Mouse (Mus musculus) stomach, embryonic 15.5 days (tissue): ENCODE results near the gene Hoga1. TPM values are rescaled to one million over a fixed set of nuclear protein-coding genes. Genes with fewer than 3 reads are reported as not detected.
A peak's percentile ranks its signal among the peaks of the same experiment; 100 is the strongest.

Source experiments
- ATAC-seq: fragments of 200-750 bp; cut with Nextera tagmentation; 2 replicates; pipeline ENCODE4 v1.8.0; 2017; ENCODE audit warnings: low read depth, moderate number of reproducible peaks, moderate TSS enrichment; ENCODE audit not compliant: insufficient read depth, low FRiP score
- H3K27ac ChIP-seq: fragments of 300-500 bp; sonication (generic); 2 replicates; pipeline ENCODE4 v1.5.1; 2015; ENCODE audit warnings: mild to moderate bottlenecking, inconsistent platforms
- H3K27me3 ChIP-seq: fragments of 300-500 bp; sonication (generic); replicated peaks from 2 replicates; pipeline ENCODE4 v1.6.1; 2015; ENCODE audit warnings: inconsistent platforms
- H3K36me3 ChIP-seq: fragments of 300-500 bp; sonication (generic); 2 replicates; pipeline ENCODE4 v1.6.1; 2015; ENCODE audit warnings: inconsistent platforms
- H3K4me1 ChIP-seq: fragments of 300-500 bp; sonication (generic); 2 replicates; pipeline ENCODE4 v1.6.1; 2015; ENCODE audit warnings: inconsistent platforms
- H3K4me2 ChIP-seq: fragments of 300-500 bp; sonication (generic); 2 replicates; pipeline ENCODE4 v1.6.1; 2015; ENCODE audit warnings: mild to moderate bottlenecking, inconsistent platforms
- H3K4me3 ChIP-seq: fragments of 300-500 bp; sonication (generic); replicated peaks from 2 replicates; pipeline ENCODE4 v1.5.1; 2015; ENCODE audit warnings: inconsistent platforms
- H3K9ac ChIP-seq: fragments of 300-500 bp; sonication (generic); 2 replicates; pipeline ENCODE4 v1.6.1; 2015; ENCODE audit warnings: inconsistent platforms
- H3K9me3 ChIP-seq: fragments of 300-500 bp; sonication (generic); 2 replicates; pipeline ENCODE4 v1.6.1; 2016; ENCODE audit warnings: inconsistent platforms
- WGBS: fragments of 180-500 bp; shearing (Covaris S2); methylation state at CpG from one replicate; pipeline ENCODE4 v1.1.7; 2015; 5-methylcytosine and 5-hydroxymethylcytosine counted together
- polyA plus RNA-seq: library from polyadenylated mRNA; unstranded; fragments of >200 nt; fragmentation: Nextera tagmentation; extraction: Ambion mirVana; gene quantifications from 2 replicates; pipeline ENCODE4 v1.2.1, GENCODE M21; 2015

The Hoga1 gene
- polyA plus RNA-seq, 1 experiment from 2014 or later, result 4.0 TPM

GRCm38 (mm10) chr19:42010436-42010835 lies 35.0 kb upstream of the Hoga1 start:
- no peak for ATAC-seq
- no peaks in the 10 kb centered on the region for H3K9me3 ChIP-seq
- H3K4me3 ChIP-seq, result no peak overlapping the region
- H3K4me2 ChIP-seq, result no peak overlapping the region
- no peaks in the 10 kb centered on the region for H3K36me3 ChIP-seq
- H3K27me3 ChIP-seq, result no peaks in the 10 kb centered on the region
- no peak overlapping the region for H3K9ac ChIP-seq
- H3K4me1 ChIP-seq, result no peaks in the 10 kb centered on the region
- H3K27ac ChIP-seq, result no peak overlapping the region
- WGBS, result 60% methylated on average over 4 of the region's 4 CpGs

GRCm38 (mm10) chr19:42011123-42011522 lies 34.3 kb upstream of the Hoga1 start:
- H3K9me3 ChIP-seq, result no peaks in the 10 kb centered on the region
- 0 out of 2 replicates have a peak, but pooled peaks have one; percentile 42 for ATAC-seq
- no peaks in the 10 kb centered on the region for H3K36me3 ChIP-seq
- no peak overlapping the region for H3K27ac ChIP-seq
- WGBS, result 75% methylated on average over 7 of the region's 7 CpGs
- no peak overlapping the region for H3K9ac ChIP-seq
- H3K27me3 ChIP-seq, result no peaks in the 10 kb centered on the region
- no peak overlapping the region for H3K4me2 ChIP-seq
- H3K4me1 ChIP-seq, result no peaks in the 10 kb centered on the region
- H3K4me3 ChIP-seq, result no peak overlapping the region

GRCm38 (mm10) chr19:42014231-42014825 lies 31.1 kb upstream of the Hoga1 start:
- no peak overlapping the region for H3K9ac ChIP-seq
- H3K4me3 ChIP-seq, result no peak overlapping the region
- H3K27me3 ChIP-seq, result no peaks in the 10 kb centered on the region
- peaks cover 18% of the 10 kb centered on the region for H3K4me1 ChIP-seq
- no peak overlapping the region for H3K4me2 ChIP-seq
- no peak for ATAC-seq
- 81% methylated on average over 3 of the region's 3 CpGs for WGBS
- no peak overlapping the region for H3K27ac ChIP-seq
- H3K9me3 ChIP-seq, result no peaks in the 10 kb centered on the region
- H3K36me3 ChIP-seq, result no peaks in the 10 kb centered on the region

GRCm38 (mm10) chr19:42015001-42015400 lies 30.4 kb upstream of the Hoga1 start:
- Histone ChIP-seq H3K9me3 (no peaks in the 10 kb centered on the region), H3K4me2 (no peak overlapping the region), H3K9ac (no peak overlapping the region), H3K4me3 (no peak overlapping the region), H3K27ac (no peak overlapping the region), H3K36me3 (no peaks in the 10 kb centered on the region), H3K27me3 (no peaks in the 10 kb centered on the region), H3K4me1 (peaks cover 18% of the 10 kb centered on the region)
- no peak for ATAC-seq
- 84% methylated on average over 6 of the region's 6 CpGs for WGBS

GRCm38 (mm10) chr19:42016251-42016650 lies 29.2 kb upstream of the Hoga1 start:
- H3K27me3 ChIP-seq, result no peaks in the 10 kb centered on the region
- no peaks in the 10 kb centered on the region for H3K36me3 ChIP-seq
- no peak overlapping the region for H3K4me3 ChIP-seq
- H3K4me2 ChIP-seq, result no peak overlapping the region
- no peak overlapping the region; the same call in 1 of the 2 replicates for H3K27ac ChIP-seq
- 72% methylated on average over 4 of the region's 4 CpGs for WGBS
- ATAC-seq, result no peak
- peaks cover 18% of the 10 kb centered on the region for H3K4me1 ChIP-seq
- H3K9ac ChIP-seq, result no peak overlapping the region
- H3K9me3 ChIP-seq, result no peaks in the 10 kb centered on the region

- no peak overlapping the region for H3K4me3 ChIP-seq
- no peak overlapping the region for H3K9ac ChIP-seq
- peaks cover 18% of the 10 kb centered on the region for H3K4me1 ChIP-seq
- no peak for ATAC-seq
- no peak overlapping the region for H3K4me2 ChIP-seq
- no peaks in the 10 kb centered on the region for H3K9me3 ChIP-seq
- WGBS, result 60% methylated on average over 5 of the region's 5 CpGs
- no peaks in the 10 kb centered on the region for H3K36me3 ChIP-seq
- no peaks in the 10 kb centered on the region for H3K27me3 ChIP-seq
- H3K27ac ChIP-seq, result peak overlapping the region; percentile 81
Observed at GRCm38 (mm10) chr19:42016840-42017239, 28.6 kb upstream of the Hoga1 start.

- H3K4me3 ChIP-seq, result no peak overlapping the region
- peak overlapping the region; percentile 81 for H3K27ac ChIP-seq
- 50% methylated on average over 8 of the region's 8 CpGs for WGBS
- H3K9me3 ChIP-seq, result no peaks in the 10 kb centered on the region
- no peak overlapping the region for H3K9ac ChIP-seq
- ATAC-seq, result 0 out of 2 replicates have a peak, but pooled peaks have one; percentile 45
- peaks cover 18% of the 10 kb centered on the region for H3K4me1 ChIP-seq
- 0 out of 2 replicates have a peak overlapping the region, but pooled peaks have one; percentile 0 for H3K4me2 ChIP-seq
- no peaks in the 10 kb centered on the region for H3K36me3 ChIP-seq
- H3K27me3 ChIP-seq, result no peaks in the 10 kb centered on the region
Observed at GRCm38 (mm10) chr19:42017399-42018247, 27.8 kb upstream of the Hoga1 start.

- Histone ChIP-seq H3K4me2 (no peak overlapping the region), H3K27ac (peak overlapping the region; percentile 81)
- 0 out of 2 replicates have a peak, but pooled peaks have one; percentile 23 for ATAC-seq
Observed at GRCm38 (mm10) chr19:42019011-42019522, 26.3 kb upstream of the Hoga1 start.

GRCm38 (mm10) chr19:42021681-42022541 lies 23.5 kb upstream of the Hoga1 start:
- Histone ChIP-seq H3K36me3 (no peaks in the 10 kb centered on the region), H3K9me3 (no peaks in the 10 kb centered on the region), H3K4me3 (no peak overlapping the region), H3K9ac (no peak overlapping the region), H3K27me3 (no peaks in the 10 kb centered on the region), H3K4me1 (peaks cover 15% of the 10 kb centered on the region), H3K4me2 (no peak overlapping the region), H3K27ac (no peak overlapping the region)
- WGBS, result 70% methylated on average over 10 of the region's 10 CpGs
- no peak for ATAC-seq

More at GRCm38 (mm10) chr19:42019011-42019522, 26.3 kb upstream of the Hoga1 start:
- Histone ChIP-seq H3K4me1 (peaks cover 18% of the 10 kb centered on the region), H3K4me3 (no peak overlapping the region), H3K27me3 (no peaks in the 10 kb centered on the region), H3K9ac (no peak overlapping the region), H3K36me3 (no peaks in the 10 kb centered on the region), H3K9me3 (no peaks in the 10 kb centered on the region)
- WGBS, result 43% methylated on average over 4 of the region's 4 CpGs

- H3K27me3 ChIP-seq, result no peaks in the 10 kb centered on the region
- no peaks in the 10 kb centered on the region for H3K9me3 ChIP-seq
- H3K9ac ChIP-seq, result no peak overlapping the region
- peaks cover 9% of the 10 kb centered on the region; the same call in 1 of the 2 replicates for H3K4me1 ChIP-seq
- H3K27ac ChIP-seq, result no peak overlapping the region
- no peak for ATAC-seq
- no peak overlapping the region for H3K4me3 ChIP-seq
- H3K4me2 ChIP-seq, result no peak overlapping the region
- no peaks in the 10 kb centered on the region for H3K36me3 ChIP-seq
- 76% methylated on average over 2 of the region's 2 CpGs for WGBS
Observed at GRCm38 (mm10) chr19:42022542-42022848, 22.9 kb upstream of the Hoga1 start.

- Histone ChIP-seq H3K4me1 (no peaks in the 10 kb centered on the region), H3K9ac (no peak overlapping the region), H3K4me3 (no peak overlapping the region), H3K9me3 (no peaks in the 10 kb centered on the region), H3K4me2 (no peak overlapping the region), H3K27me3 (no peaks in the 10 kb centered on the region), H3K36me3 (no peaks in the 10 kb centered on the region), H3K27ac (no peak overlapping the region)
- peak; percentile 76 for ATAC-seq
- WGBS, result 4% methylated on average over 5 of the region's 5 CpGs
Observed at GRCm38 (mm10) chr19:42026158-42026557, 19.3 kb upstream of the Hoga1 start.
